Mouse (Mus musculus): ENCODE measurements around the gene Nudt14.

GRCm38 (mm10) chr12:112940710-112941109, 1.2 kb downstream of the Nudt14 start:
- TF ChIP-seq CTCF (IDR thresholded peaks at IDR 0.05; ENCODE audit: low read depth): no peak
- TF ChIP-seq EP300 (IDR thresholded peaks at IDR 0.05; ENCODE audit: low read depth): no peak

All from heart, postnatal 0 days (tissue).